Mouse (Mus musculus) lung, embryonic 15.5 days (tissue): Measurements from ENCODE around the gene Slc44a3. TPM values are rescaled to one million over a fixed set of nuclear protein-coding genes. Genes with fewer than 3 reads are reported as not detected.

Source experiments
- ATAC-seq: fragments of 200-750 bp; cut with Nextera tagmentation; 2 replicates; pipeline ENCODE4 v1.8.0; 2017; ENCODE audit warnings: moderate number of reproducible peaks, borderline replicate concordance; ENCODE audit not compliant: low FRiP score, low TSS enrichment; ENCODE audit errors: extremely low read depth
- H3K27ac ChIP-seq: fragments of 300-500 bp; sonication (generic); 2 replicates; pipeline ENCODE4 v1.5.1; 2015; ENCODE audit warnings: moderate library complexity, mild to moderate bottlenecking, inconsistent platforms
- H3K27me3 ChIP-seq: fragments of 300-500 bp; sonication (generic); 2 replicates; pipeline ENCODE4 v1.6.1; 2015; ENCODE audit warnings: inconsistent platforms
- H3K36me3 ChIP-seq: fragments of 300-500 bp; sonication (generic); 2 replicates; pipeline ENCODE4 v1.6.1; 2015; ENCODE audit warnings: inconsistent platforms
- H3K4me1 ChIP-seq: fragments of 300-500 bp; sonication (generic); 2 replicates; pipeline ENCODE4 v1.6.1; 2015; ENCODE audit warnings: inconsistent platforms
- H3K4me2 ChIP-seq: fragments of 300-500 bp; sonication (generic); 2 replicates; pipeline ENCODE4 v1.6.1; 2015; ENCODE audit warnings: inconsistent platforms, mild to moderate bottlenecking, moderate library complexity
- H3K4me3 ChIP-seq: fragments of 300-500 bp; sonication (generic); 2 replicates; pipeline ENCODE4 v1.5.1; 2015; ENCODE audit warnings: mild to moderate bottlenecking, inconsistent platforms
- H3K9ac ChIP-seq: fragments of 300-500 bp; sonication (generic); 2 replicates; pipeline ENCODE4 v1.6.1; 2015; ENCODE audit warnings: inconsistent platforms
- H3K9me3 ChIP-seq: fragments of 300-500 bp; sonication (generic); 2 replicates; pipeline ENCODE4 v1.6.1; 2016; ENCODE audit warnings: inconsistent platforms
- WGBS: fragments of 180-500 bp; shearing (Covaris S2); methylation state at CpG from one replicate; pipeline ENCODE4 v1.1.7; 2015; 5-methylcytosine and 5-hydroxymethylcytosine counted together
- polyA plus RNA-seq: library from polyadenylated mRNA; unstranded; fragments of >200 nt; fragmentation: Nextera tagmentation; extraction: Ambion mirVana; gene quantifications from 2 replicates; pipeline ENCODE4 v1.2.1, GENCODE M21; 2015

Slc44a3 gene
- polyA plus RNA-seq, 1 experiment from 2014 or later = 16.5 TPM

DNA sequence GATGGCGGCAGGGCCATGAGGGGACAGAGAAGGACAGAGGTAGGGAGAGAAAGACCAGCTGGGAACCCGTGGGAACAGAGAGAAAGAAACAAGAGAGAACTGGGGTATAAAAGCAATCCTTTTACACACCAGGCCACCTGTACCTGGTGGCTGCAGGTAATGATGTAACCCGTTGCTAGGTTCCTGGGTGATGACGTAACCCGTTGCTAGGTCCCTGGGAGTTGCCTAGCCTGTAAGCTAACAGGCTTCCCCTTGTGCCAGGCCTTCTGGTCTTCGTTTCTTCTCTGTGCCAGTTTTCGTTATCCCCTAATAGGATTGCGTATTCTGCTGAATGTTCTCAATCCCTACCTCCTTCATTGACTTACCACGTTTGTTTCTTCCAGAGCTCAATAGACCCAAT lies 36.8 kb upstream of the Slc44a3 start:
- Histone ChIP-seq H3K27ac (no peak overlapping the region), H3K4me1 (no peaks in the 10 kb centered on the region), H3K4me3 (no peak overlapping the region), H3K9me3 (no peaks in the 10 kb centered on the region), H3K27me3 (no peaks in the 10 kb centered on the region), H3K9ac (no peak overlapping the region), H3K4me2 (no peak overlapping the region), H3K36me3 (no peaks in the 10 kb centered on the region)
- ATAC-seq = no peak
- WGBS = 88% methylated on average over 9 of the region's 9 CpGs

DNA sequence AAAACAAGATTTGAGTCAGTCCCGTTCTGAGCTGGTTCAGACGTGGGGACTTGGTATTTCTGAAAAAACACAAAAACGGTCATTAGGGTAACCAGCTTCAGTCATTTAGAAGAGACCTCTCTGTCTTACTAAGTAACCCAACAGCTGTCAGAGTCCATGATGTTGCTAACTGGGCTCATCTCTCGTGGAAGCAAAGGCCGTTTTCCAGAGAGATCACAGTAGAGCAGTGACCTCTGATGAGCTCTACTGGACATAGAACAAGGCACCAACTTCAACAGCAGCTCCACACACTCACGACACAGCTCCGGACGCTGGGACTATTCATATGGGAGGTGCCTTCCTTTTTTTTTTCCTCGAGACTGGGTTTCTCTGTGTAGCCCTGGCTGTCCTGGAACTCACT lies 35.7 kb upstream of the Slc44a3 start:
- 79% methylated on average over 9 of the region's 9 CpGs for WGBS
- ATAC-seq = no peak

DNA sequence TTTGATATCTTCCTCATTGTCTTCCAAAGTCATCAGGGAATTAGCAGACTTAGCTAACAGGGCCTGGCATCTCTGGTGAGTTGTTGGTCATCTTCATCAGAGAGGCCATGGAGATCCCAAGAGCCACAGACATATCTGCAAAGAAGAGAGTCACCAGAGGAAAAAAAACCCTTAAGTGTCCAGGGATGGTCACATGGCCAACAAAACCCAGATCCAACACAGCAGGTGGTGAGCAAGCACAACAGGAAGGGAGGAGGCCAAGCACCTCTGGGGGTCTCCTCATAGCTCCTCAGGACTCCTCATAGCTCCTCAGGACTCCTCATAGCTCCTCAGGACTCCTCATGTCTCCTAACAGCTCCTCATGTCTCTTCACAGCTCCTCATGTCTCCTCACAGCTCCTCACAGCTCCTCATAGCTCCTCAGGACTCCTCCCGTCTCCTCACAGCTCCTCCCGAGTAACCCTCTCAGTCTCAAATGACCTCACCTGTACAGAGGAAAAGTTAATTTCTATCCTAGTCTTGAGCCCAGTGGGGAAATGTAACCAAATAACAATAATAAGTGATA lies 35.2 kb upstream of the Slc44a3 start:
- 0 out of 2 replicates have a peak, but pooled peaks have one; percentile 49 for ATAC-seq
- no peak overlapping the region for H3K4me3 ChIP-seq
- no peaks in the 10 kb centered on the region for H3K36me3 ChIP-seq
- no peak overlapping the region for H3K4me2 ChIP-seq
- no peak overlapping the region for H3K27ac ChIP-seq
- H3K27me3 ChIP-seq = no peaks in the 10 kb centered on the region
- WGBS = 75% methylated on average over 2 of the region's 2 CpGs
- no peaks in the 10 kb centered on the region for H3K9me3 ChIP-seq
- H3K4me1 ChIP-seq = no peaks in the 10 kb centered on the region
- H3K9ac ChIP-seq = no peak overlapping the region

More for the DNA sequence above, 35.7 kb upstream of the Slc44a3 start:
- Histone ChIP-seq H3K9ac (no peak overlapping the region), H3K27me3 (no peaks in the 10 kb centered on the region), H3K4me1 (no peaks in the 10 kb centered on the region), H3K4me3 (no peak overlapping the region), H3K36me3 (no peaks in the 10 kb centered on the region), H3K9me3 (no peaks in the 10 kb centered on the region), H3K27ac (no peak overlapping the region), H3K4me2 (no peak overlapping the region)

DNA sequence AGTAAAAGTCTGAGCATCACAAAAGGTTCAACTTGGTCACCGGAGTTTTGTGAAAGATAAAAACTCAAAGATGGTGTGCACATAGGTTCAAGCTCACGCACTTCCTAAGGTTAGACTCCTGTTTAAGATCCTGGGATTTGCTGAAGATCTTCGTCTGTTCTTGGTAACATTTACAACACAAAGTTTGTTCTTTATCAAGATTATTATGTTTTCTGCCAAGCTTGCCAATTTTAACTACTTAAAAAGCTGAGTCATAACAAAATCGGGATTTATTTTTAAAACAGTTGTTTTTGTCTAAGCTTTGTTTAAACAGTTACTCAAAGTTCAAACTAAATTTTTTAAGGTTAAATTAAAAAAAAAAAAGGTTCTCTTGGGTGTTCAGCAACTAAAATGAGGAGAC lies 34.7 kb upstream of the Slc44a3 start:
- no peaks in the 10 kb centered on the region for H3K36me3 ChIP-seq
- H3K9ac ChIP-seq = no peak overlapping the region
- no peak for ATAC-seq
- no peak overlapping the region for H3K4me3 ChIP-seq
- no peaks in the 10 kb centered on the region for H3K9me3 ChIP-seq
- no peaks in the 10 kb centered on the region for H3K4me1 ChIP-seq
- no peak overlapping the region for H3K4me2 ChIP-seq
- 64% methylated on average over 4 of the region's 4 CpGs for WGBS
- H3K27ac ChIP-seq = no peak overlapping the region
- H3K27me3 ChIP-seq = no peaks in the 10 kb centered on the region

DNA sequence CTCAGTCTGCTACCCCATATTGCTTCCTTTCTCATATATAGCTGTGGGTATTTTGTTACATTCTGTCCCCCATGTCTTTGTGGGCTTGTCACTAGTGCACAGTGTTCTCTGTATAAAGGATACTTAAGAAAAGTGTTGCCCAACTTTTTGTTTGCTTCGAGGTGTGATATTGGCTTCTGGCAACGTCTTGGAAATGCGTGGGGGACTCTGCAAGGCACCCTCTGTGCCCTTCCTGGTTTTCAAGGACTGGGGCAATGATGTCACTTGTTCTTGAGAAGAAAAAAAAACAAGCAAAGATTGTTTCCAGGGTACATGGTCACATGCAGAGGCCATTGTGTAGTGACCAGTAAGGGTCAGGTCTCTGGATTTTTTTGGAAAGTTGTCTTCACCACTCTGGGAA lies 29.6 kb upstream of the Slc44a3 start:
- no peak overlapping the region for H3K9ac ChIP-seq
- H3K4me1 ChIP-seq = peaks cover 19% of the 10 kb centered on the region
- ATAC-seq = no peak
- no peak overlapping the region for H3K4me2 ChIP-seq
- WGBS = 52% methylated on average over 3 of the region's 3 CpGs
- no peaks in the 10 kb centered on the region for H3K27me3 ChIP-seq
- H3K4me3 ChIP-seq = no peak overlapping the region
- no peaks in the 10 kb centered on the region for H3K36me3 ChIP-seq
- H3K9me3 ChIP-seq = no peaks in the 10 kb centered on the region
- 0 out of 2 replicates have a peak overlapping the region, but pooled peaks have one; percentile 93 for H3K27ac ChIP-seq

DNA sequence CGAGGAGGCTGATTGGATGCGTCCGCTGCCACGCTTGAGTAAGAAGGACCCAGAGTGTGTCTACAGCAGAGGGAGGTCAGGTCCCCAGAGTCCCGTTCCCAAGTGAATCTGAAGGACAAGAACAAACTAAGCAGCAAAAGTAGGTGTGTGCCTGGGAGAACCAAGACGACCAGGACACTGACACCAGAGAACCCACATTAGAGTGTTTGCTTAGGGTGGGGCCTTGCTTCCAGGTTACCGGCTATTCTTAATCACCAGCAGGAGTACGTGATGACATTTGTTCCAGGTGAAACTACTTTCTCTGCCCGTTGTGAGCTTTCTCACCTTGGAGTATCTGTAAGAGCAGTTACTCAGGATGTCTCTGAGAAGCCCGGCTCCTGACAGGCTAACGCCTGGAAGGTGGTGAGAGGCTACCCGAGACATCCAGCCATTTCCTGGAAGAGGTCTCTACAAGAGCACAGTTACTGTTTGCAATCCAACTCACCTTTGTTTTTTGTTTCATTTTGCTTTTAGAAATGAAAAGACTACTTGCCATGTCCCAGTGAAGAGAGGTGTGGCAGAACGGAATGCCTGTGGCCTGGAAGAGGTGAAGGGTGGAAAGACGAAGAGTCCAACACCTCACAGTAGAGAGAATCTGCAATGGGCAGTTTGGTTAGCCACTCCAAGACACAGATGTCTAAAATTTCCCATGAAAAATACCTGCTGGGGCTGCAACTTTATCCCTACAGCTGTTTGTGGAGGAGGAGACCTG lies 28.1 kb upstream of the Slc44a3 start:
- no peaks in the 10 kb centered on the region for H3K27me3 ChIP-seq
- H3K4me2 ChIP-seq = peak overlapping the region; percentile 11
- no peak overlapping the region for H3K9ac ChIP-seq
- ATAC-seq = peak; percentile 50; the same call in 1 of the 2 replicates
- H3K4me1 ChIP-seq = peaks cover 24% of the 10 kb centered on the region
- H3K27ac ChIP-seq = peak overlapping the region; percentile 93
- 55% methylated on average over 14 of the region's 14 CpGs for WGBS
- no peaks in the 10 kb centered on the region for H3K9me3 ChIP-seq
- H3K4me3 ChIP-seq = no peak overlapping the region
- no peaks in the 10 kb centered on the region for H3K36me3 ChIP-seq

DNA sequence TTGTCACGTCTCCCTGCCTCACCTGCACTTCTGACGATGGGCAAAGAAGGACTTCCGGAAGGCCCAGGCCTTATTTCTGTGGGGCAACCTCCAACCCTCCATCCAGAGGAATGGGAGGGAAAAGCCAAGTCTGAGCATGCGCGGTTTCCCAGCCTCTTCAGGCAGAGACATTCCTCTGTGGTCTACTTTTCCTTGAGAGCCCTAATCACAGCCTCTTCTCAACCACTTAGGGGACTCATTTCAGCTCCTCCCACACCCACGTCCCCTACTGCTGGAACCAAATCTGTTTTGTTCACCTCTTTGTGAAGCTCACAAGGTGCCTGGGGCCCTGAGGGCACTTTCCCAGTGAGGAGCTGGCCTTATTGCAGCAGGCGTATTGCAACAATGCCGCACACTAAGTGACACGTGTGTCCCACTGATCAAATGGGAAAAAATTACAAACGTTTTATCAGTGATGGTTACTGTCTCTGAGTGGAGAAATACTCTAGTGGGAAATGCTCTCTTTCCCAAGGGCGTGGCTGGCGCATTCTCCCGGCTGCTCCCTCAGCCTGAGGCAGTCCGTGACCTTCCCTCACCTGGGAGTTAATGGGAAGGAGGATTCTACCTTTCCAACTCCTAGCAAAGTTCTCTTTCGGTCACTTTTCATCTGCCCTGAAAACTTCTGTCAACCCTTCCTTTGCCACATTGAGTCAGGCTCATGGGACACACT lies 27.4 kb upstream of the Slc44a3 start:
- peak overlapping the region; percentile 93 for H3K27ac ChIP-seq
- no peaks in the 10 kb centered on the region for H3K36me3 ChIP-seq
- no peaks in the 10 kb centered on the region for H3K9me3 ChIP-seq
- no peaks in the 10 kb centered on the region for H3K27me3 ChIP-seq
- H3K9ac ChIP-seq = no peak overlapping the region
- peaks cover 24% of the 10 kb centered on the region for H3K4me1 ChIP-seq
- H3K4me2 ChIP-seq = peak overlapping the region; percentile 11
- H3K4me3 ChIP-seq = no peak overlapping the region
- WGBS = 62% methylated on average over 15 of the region's 15 CpGs
- ATAC-seq = peak; percentile 79

DNA sequence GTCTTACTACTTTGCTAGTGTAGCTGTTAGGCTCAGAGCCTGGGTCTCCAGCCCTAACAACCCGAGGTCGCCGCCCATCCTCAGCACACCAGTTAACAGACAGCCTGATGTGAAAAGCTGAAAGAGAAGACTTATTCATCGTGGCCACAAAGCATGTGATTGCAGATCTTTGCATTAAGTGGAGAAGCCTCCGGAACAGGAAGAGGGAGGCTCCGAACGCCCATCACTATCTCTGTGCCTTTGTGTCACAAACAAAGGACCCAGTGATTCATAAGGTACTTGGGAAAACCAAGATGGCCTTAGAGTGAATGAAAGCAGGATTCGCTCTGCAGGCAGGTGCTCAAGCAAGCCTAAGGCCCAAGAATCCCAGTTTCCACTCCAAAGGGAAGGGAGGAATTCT lies 26.7 kb upstream of the Slc44a3 start:
- Histone ChIP-seq H3K36me3 (no peaks in the 10 kb centered on the region), H3K27ac (peak overlapping the region; percentile 71), H3K9me3 (no peaks in the 10 kb centered on the region), H3K9ac (no peak overlapping the region), H3K4me2 (no peak overlapping the region), H3K4me3 (no peak overlapping the region), H3K4me1 (peaks cover 24% of the 10 kb centered on the region), H3K27me3 (no peaks in the 10 kb centered on the region)
- peak; percentile 4; the same call in 1 of the 2 replicates for ATAC-seq
- 78% methylated on average over 8 of the region's 8 CpGs for WGBS

DNA sequence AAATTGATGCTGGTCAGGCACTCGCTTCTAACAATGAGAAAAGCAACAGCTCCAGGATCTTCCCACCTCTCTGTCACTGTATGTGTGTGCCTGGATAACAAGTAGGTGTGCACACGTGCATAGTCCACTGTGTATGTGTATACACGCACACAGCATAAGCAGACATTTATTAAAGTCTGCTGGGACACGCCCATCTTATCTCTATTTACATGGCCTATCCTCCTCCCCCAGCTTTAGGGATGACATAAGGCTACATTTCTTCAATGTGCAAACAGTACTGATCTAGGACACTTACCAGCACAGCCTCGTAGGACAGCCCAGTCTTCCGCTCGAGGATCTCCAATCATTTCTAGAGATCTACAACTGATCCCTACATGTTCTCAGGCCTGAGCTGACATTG lies 24.1 kb upstream of the Slc44a3 start:
- no peak overlapping the region for H3K4me3 ChIP-seq
- 55% methylated on average over 7 of the region's 7 CpGs for WGBS
- no peak overlapping the region for H3K9ac ChIP-seq
- no peaks in the 10 kb centered on the region for H3K9me3 ChIP-seq
- H3K27me3 ChIP-seq = no peaks in the 10 kb centered on the region
- H3K36me3 ChIP-seq = no peaks in the 10 kb centered on the region
- no peak for ATAC-seq
- no peak overlapping the region for H3K27ac ChIP-seq
- H3K4me1 ChIP-seq = peaks cover 32% of the 10 kb centered on the region
- H3K4me2 ChIP-seq = no peak overlapping the region

DNA sequence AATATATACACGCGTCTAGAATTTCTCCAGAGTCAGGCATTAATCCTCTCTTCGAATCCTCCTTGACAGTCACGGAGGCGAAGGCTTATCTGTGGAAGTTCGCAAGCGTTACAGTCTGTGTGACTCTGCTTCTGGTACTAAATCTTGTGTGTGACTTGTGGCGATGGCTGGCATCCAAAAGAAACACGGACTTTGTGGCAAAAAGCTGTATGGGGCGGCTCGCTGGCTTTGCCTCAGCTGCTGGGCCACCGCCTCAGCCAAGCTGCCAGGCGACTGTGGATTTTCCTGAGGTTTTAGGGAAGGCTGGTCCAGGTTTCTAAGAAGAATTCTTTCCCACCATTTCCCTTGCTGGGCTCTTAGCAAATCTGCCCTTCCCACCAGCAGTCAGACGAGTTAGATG lies 21.1 kb upstream of the Slc44a3 start:
- H3K4me2 ChIP-seq = no peak overlapping the region

DNA sequence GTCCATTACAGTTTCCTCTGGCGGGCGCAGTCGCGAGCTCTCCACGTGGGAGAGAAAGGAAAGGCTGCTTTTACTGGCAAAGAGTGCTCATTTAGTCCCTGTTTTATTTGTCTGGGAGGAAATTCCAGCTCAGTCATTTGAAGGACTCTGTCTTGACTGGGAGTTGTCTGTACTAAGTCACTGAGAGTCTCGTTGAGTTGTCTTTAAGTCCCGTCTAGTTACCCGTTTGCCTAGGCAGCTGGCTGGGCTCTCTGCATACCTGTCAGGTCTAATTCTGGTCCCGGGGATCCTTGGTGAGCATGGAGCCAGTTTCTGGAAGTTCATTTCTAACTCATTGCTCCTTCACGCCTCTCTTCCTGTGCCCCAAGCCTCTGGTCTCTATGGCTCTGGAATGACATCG lies 20.5 kb upstream of the Slc44a3 start:
- Histone ChIP-seq H3K4me2 (no peak overlapping the region), H3K9me3 (no peaks in the 10 kb centered on the region), H3K4me3 (no peak overlapping the region), H3K27me3 (no peaks in the 10 kb centered on the region), H3K9ac (no peak overlapping the region; the same call in 1 of the 2 replicates), H3K4me1 (peaks cover 18% of the 10 kb centered on the region), H3K36me3 (no peaks in the 10 kb centered on the region), H3K27ac (peak overlapping the region; percentile 31)
- 51% methylated on average over 11 of the region's 11 CpGs for WGBS
- no peak for ATAC-seq

More for the DNA sequence above, 21.1 kb upstream of the Slc44a3 start:
- Histone ChIP-seq H3K27me3 (no peaks in the 10 kb centered on the region), H3K9ac (no peak overlapping the region), H3K4me3 (no peak overlapping the region), H3K36me3 (no peaks in the 10 kb centered on the region), H3K27ac (peak overlapping the region; percentile 31), H3K4me1 (peaks cover 17% of the 10 kb centered on the region), H3K9me3 (no peaks in the 10 kb centered on the region)
- peak; percentile 25; the same call in 1 of the 2 replicates for ATAC-seq
- WGBS = 33% methylated on average over 14 of the region's 14 CpGs

DNA sequence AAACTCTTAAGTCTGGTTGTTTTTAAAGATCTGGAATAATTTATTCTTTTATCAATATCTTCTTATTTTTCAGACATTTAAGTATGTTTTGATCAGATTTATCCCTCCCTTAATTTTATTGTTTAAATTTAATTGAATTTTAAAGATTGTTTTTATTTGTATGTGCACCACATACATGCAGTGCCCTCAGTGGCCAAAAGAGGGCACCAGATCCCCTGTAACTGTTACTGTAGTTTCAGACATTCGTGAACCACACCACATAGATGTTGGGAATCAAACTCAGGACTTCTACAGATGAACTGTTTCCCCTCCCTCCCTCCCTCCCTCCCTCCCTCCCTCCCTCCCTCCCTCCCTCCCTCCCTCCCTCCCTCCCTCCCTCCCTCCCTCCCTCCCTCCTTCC lies 18.2 kb upstream of the Slc44a3 start:
- Histone ChIP-seq H3K36me3 (no peaks in the 10 kb centered on the region), H3K4me3 (no peak overlapping the region), H3K9me3 (no peaks in the 10 kb centered on the region), H3K27ac (no peak overlapping the region), H3K27me3 (no peaks in the 10 kb centered on the region), H3K4me2 (no peak overlapping the region), H3K9ac (no peak overlapping the region), H3K4me1 (peaks cover 14% of the 10 kb centered on the region)
- WGBS = 0% methylated on average over 1 of the region's 1 CpGs
- ATAC-seq = no peak
